Mouse (Mus musculus): ENCODE data around the gene Rps6ka4. TPM values are rescaled to one million over a fixed set of nuclear protein-coding genes. Genes with fewer than 3 reads are reported as not detected.

Rps6ka4 gene
- polyA plus RNA-seq, 1 experiment from 2014 or later: 17.3 TPM

- H3K36me3 ChIP-seq (ENCODE audit: control insufficient read depth, insufficient read depth, low read length): 0 out of 2 replicates have a peak, but pooled peaks cover 2% of the 10 kb centered on the region
- peak overlapping the region; percentile 73 for H3K9ac ChIP-seq (ENCODE audit: low read depth, low read length)
- no peaks in the 10 kb centered on the region for H3K9me3 ChIP-seq (ENCODE audit: control insufficient read depth, low read length)
- peak; percentile 71 for ATAC-seq
- H3K4me2 ChIP-seq (ENCODE audit: low read length): peak overlapping the region; percentile 98
- under 1% methylated on average over 42 of the region's 46 CpGs for WGBS
- H3K4me3 ChIP-seq (ENCODE audit: low read length): peak overlapping the region; percentile 62
- peak overlapping the region; percentile 24; the same call in 1 of the 2 replicates for H3K27ac ChIP-seq (ENCODE audit: low read depth, low read length)
- H3K4me1 ChIP-seq (ENCODE audit: control insufficient read depth, insufficient read depth, low read depth, low read length): peaks cover 11% of the 10 kb centered on the region
- peaks cover 3% of the 10 kb centered on the region for H3K27me3 ChIP-seq (replicated peaks; ENCODE audit: control insufficient read depth, insufficient read depth, low read length)
Observed at GRCm38 (mm10) chr19:6839615-6840474, 591 bp downstream of the Rps6ka4 start.

GRCm38 (mm10) chr19:6832363-6832762 is 8.1 kb downstream of the Rps6ka4 start:
- Histone ChIP-seq H3K27ac (ENCODE audit: low read depth, low read length) (no peak overlapping the region), H3K27me3 (replicated peaks; ENCODE audit: control insufficient read depth, insufficient read depth, low read length) (peaks cover 26% of the 10 kb centered on the region), H3K4me2 (ENCODE audit: low read length) (no peak overlapping the region), H3K9ac (ENCODE audit: low read depth, low read length) (no peak overlapping the region), H3K4me3 (ENCODE audit: low read length) (no peak overlapping the region), H3K36me3 (ENCODE audit: control insufficient read depth, insufficient read depth, low read length) (0 out of 2 replicates have a peak, but pooled peaks cover 8% of the 10 kb centered on the region), H3K9me3 (ENCODE audit: control insufficient read depth, low read length) (no peaks in the 10 kb centered on the region), H3K4me1 (ENCODE audit: control insufficient read depth, insufficient read depth, low read depth, low read length) (peaks cover 17% of the 10 kb centered on the region)
- no peak for ATAC-seq
- WGBS: 88% methylated on average over 8 of the region's 8 CpGs

- peak; percentile 43; the same call in 1 of the 2 replicates for ATAC-seq
- peak overlapping the region; percentile 43 for H3K4me3 ChIP-seq (ENCODE audit: low read length)
- peak overlapping the region; percentile 53 for H3K4me2 ChIP-seq (ENCODE audit: low read length)
- H3K9ac ChIP-seq (ENCODE audit: low read depth, low read length): peak overlapping the region; percentile 61
- peaks cover 17% of the 10 kb centered on the region for H3K4me1 ChIP-seq (ENCODE audit: control insufficient read depth, insufficient read depth, low read depth, low read length)
- H3K27me3 ChIP-seq (replicated peaks; ENCODE audit: control insufficient read depth, insufficient read depth, low read length): peaks cover 26% of the 10 kb centered on the region
- H3K27ac ChIP-seq (ENCODE audit: low read depth, low read length): no peak overlapping the region
- WGBS: 7% methylated on average over 17 of the region's 17 CpGs
- H3K9me3 ChIP-seq (ENCODE audit: control insufficient read depth, low read length): no peaks in the 10 kb centered on the region
- H3K36me3 ChIP-seq (ENCODE audit: control insufficient read depth, insufficient read depth, low read length): 0 out of 2 replicates have a peak, but pooled peaks cover 6% of the 10 kb centered on the region
Observed at GRCm38 (mm10) chr19:6831331-6831730, 9.1 kb downstream of the Rps6ka4 start.

DNA sequence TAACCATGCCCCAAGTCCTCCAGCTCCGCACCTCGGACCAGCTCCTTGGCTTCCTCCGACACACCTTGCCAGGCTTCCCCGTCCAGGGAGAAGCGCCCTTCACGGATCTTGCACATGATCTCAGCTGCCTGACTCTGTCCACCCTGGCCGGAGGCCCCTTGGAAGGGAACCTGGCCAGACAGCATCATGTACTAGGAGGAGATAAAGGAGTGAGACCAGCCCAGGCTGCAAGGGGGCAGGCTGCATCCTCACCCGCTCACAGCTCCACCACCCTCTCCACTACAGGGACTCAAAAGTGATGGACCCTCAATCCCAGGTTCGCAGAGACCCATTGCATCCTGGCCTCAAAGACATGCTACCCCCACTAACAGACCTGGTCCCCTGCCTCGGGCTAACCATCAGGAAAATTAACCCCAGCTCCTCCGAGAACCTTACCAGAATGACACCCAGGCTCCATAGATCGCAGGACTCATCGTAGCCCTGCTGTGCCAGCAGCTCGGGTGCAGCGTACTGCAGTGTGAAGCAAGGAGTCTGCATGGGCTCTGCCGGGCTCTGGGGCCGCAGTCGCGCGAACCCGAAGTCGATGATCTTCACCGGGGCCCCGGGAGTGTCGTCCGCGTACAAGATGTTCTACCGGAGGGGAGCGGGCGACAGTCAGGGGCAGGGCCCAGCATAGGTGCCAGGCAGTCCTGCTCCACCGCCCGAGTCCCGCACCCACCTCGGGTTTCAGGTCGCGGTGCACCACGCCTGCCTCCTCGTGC is 9.7 kb downstream of the Rps6ka4 start:
- H3K27ac ChIP-seq (ENCODE audit: low read depth, low read length): no peak overlapping the region
- H3K4me3 ChIP-seq (ENCODE audit: low read length): peak overlapping the region; percentile 43
- 6% methylated on average over 38 of the region's 38 CpGs for WGBS
- peaks cover 26% of the 10 kb centered on the region for H3K27me3 ChIP-seq (replicated peaks; ENCODE audit: control insufficient read depth, insufficient read depth, low read length)
- ATAC-seq: peak; percentile 42; the same call in 1 of the 2 replicates
- peak overlapping the region; percentile 61 for H3K9ac ChIP-seq (ENCODE audit: low read depth, low read length)
- H3K4me2 ChIP-seq (ENCODE audit: low read length): peak overlapping the region; percentile 53
- no peaks in the 10 kb centered on the region for H3K9me3 ChIP-seq (ENCODE audit: control insufficient read depth, low read length)
- 0 out of 2 replicates have a peak, but pooled peaks cover 6% of the 10 kb centered on the region for H3K36me3 ChIP-seq (ENCODE audit: control insufficient read depth, insufficient read depth, low read length)
- H3K4me1 ChIP-seq (ENCODE audit: control insufficient read depth, insufficient read depth, low read depth, low read length): peaks cover 17% of the 10 kb centered on the region

- Histone ChIP-seq H3K4me3 (ENCODE audit: low read length) (peak overlapping the region; percentile 43), H3K4me1 (ENCODE audit: control insufficient read depth, insufficient read depth, low read depth, low read length) (peaks cover 17% of the 10 kb centered on the region), H3K27me3 (replicated peaks; ENCODE audit: control insufficient read depth, insufficient read depth, low read length) (peaks cover 26% of the 10 kb centered on the region), H3K27ac (ENCODE audit: low read depth, low read length) (no peak overlapping the region), H3K9me3 (ENCODE audit: control insufficient read depth, low read length) (no peaks in the 10 kb centered on the region), H3K4me2 (ENCODE audit: low read length) (peak overlapping the region; percentile 53), H3K9ac (ENCODE audit: low read depth, low read length) (peak overlapping the region; percentile 61), H3K36me3 (ENCODE audit: control insufficient read depth, insufficient read depth, low read length) (0 out of 2 replicates have a peak, but pooled peaks cover 6% of the 10 kb centered on the region)
- 4% methylated on average over 47 of the region's 48 CpGs for WGBS
- ATAC-seq: peak; percentile 26; the same call in 1 of the 2 replicates
Observed at GRCm38 (mm10) chr19:6829870-6830555, 10.4 kb downstream of the Rps6ka4 start.

DNA sequence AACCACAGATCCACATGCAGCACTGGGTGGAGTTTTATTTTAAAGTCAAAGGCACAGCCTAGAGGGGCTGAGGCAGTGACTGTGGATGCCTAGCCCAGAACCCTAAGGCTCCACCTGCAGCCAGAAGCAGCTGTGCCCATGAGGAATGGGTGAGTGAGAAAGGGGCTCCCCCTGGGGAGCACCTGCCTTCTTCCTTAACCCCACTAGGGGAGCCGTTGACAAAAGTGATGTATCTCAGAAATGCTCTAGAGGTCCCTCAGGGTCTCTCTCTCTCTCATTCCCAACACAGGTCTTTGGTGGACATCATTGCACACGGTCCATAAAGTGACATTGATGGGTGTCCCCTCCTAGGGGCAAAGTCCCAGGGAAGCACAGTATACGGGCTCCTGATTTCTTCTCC is 11.4 kb downstream of the Rps6ka4 start:
- ATAC-seq: no peak
- H3K4me3 ChIP-seq (ENCODE audit: low read length): peak overlapping the region; percentile 43; the same call in 1 of the 2 replicates
- H3K4me1 ChIP-seq (ENCODE audit: control insufficient read depth, insufficient read depth, low read depth, low read length): peaks cover 17% of the 10 kb centered on the region
- WGBS: 15% methylated on average over 3 of the region's 3 CpGs
- H3K27me3 ChIP-seq (replicated peaks; ENCODE audit: control insufficient read depth, insufficient read depth, low read length): peaks cover 26% of the 10 kb centered on the region
- 0 out of 2 replicates have a peak, but pooled peaks cover 3% of the 10 kb centered on the region for H3K36me3 ChIP-seq (ENCODE audit: control insufficient read depth, insufficient read depth, low read length)
- no peak overlapping the region for H3K9ac ChIP-seq (ENCODE audit: low read depth, low read length)
- peak overlapping the region; percentile 53 for H3K4me2 ChIP-seq (ENCODE audit: low read length)
- no peak overlapping the region for H3K27ac ChIP-seq (ENCODE audit: low read depth, low read length)
- H3K9me3 ChIP-seq (ENCODE audit: control insufficient read depth, low read length): no peaks in the 10 kb centered on the region

GRCm38 (mm10) chr19:6826601-6827000 is 13.8 kb downstream of the Rps6ka4 start:
- Histone ChIP-seq H3K9ac (ENCODE audit: low read depth, low read length) (no peak overlapping the region), H3K4me3 (ENCODE audit: low read length) (no peak overlapping the region), H3K4me2 (ENCODE audit: low read length) (no peak overlapping the region), H3K27me3 (replicated peaks; ENCODE audit: control insufficient read depth, insufficient read depth, low read length) (peaks cover 20% of the 10 kb centered on the region), H3K36me3 (ENCODE audit: control insufficient read depth, insufficient read depth, low read length) (no peaks in the 10 kb centered on the region), H3K4me1 (ENCODE audit: control insufficient read depth, insufficient read depth, low read depth, low read length) (peaks cover 17% of the 10 kb centered on the region), H3K9me3 (ENCODE audit: control insufficient read depth, low read length) (no peaks in the 10 kb centered on the region), H3K27ac (ENCODE audit: low read depth, low read length) (no peak overlapping the region)
- 83% methylated on average over 3 of the region's 3 CpGs for WGBS
- ATAC-seq: no peak

DNA sequence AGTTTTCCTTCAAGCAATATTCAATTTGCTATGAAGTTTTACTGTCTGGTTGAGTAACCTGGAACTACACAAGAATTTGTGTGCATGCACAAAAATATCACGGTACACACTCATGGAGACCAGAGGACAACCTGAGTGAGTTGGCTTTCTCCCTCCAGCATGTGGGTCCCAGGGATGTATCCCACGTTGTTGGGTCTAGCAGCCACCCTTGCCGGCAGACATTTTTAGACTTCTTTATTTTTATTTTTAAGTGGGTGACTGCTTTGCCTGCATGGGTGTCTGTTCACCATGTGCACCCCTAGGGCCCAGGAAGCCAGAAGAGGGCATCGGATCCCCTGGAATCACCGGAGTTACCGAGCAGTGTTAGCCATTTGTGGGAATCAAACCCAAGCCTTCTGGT is 15.1 kb downstream of the Rps6ka4 start:
- ATAC-seq: no peak
- Histone ChIP-seq H3K27ac (ENCODE audit: low read depth, low read length) (no peak overlapping the region), H3K27me3 (replicated peaks; ENCODE audit: control insufficient read depth, insufficient read depth, low read length) (peaks cover 11% of the 10 kb centered on the region), H3K9ac (ENCODE audit: low read depth, low read length) (no peak overlapping the region), H3K4me3 (ENCODE audit: low read length) (no peak overlapping the region), H3K4me2 (ENCODE audit: low read length) (no peak overlapping the region), H3K9me3 (ENCODE audit: control insufficient read depth, low read length) (no peaks in the 10 kb centered on the region), H3K4me1 (ENCODE audit: control insufficient read depth, insufficient read depth, low read depth, low read length) (peaks cover 8% of the 10 kb centered on the region), H3K36me3 (ENCODE audit: control insufficient read depth, insufficient read depth, low read length) (no peaks in the 10 kb centered on the region)
- WGBS: 86% methylated on average over 6 of the region's 6 CpGs

Measured in hindbrain, embryonic 16.5 days (tissue).